Mouse (Mus musculus) gastrocnemius, postnatal 25 days (tissue): Measurements from ENCODE around the gene Tmem132e. TPM values are rescaled to one million over a fixed set of nuclear protein-coding genes. Genes with fewer than 3 reads are reported as not detected.

Experiments used
- DNase-seq: peaks from one replicate; pipeline ENCODE4 v3.0.0; 2022
- long read RNA-seq, 2 experiments: library from polyadenylated mRNA; stranded (forward); transcript quantifications; one replicate each; pipeline ENCODE4 v2.0.0; 2021
- total RNA-seq, 2 experiments: library from RNA; stranded (reverse); gene quantifications; 1 replicate in 1 of 2; 2 replicates in 1 of 2; pipeline ENCODE4 v1.2.3; 2021

The Tmem132e gene
- under 1 TPM; 0.13 to 0.15 TPM for total RNA-seq
- long read RNA-seq, experiment 1 = 0 reads
- long read RNA-seq, experiment 2 = 0 reads

DNA sequence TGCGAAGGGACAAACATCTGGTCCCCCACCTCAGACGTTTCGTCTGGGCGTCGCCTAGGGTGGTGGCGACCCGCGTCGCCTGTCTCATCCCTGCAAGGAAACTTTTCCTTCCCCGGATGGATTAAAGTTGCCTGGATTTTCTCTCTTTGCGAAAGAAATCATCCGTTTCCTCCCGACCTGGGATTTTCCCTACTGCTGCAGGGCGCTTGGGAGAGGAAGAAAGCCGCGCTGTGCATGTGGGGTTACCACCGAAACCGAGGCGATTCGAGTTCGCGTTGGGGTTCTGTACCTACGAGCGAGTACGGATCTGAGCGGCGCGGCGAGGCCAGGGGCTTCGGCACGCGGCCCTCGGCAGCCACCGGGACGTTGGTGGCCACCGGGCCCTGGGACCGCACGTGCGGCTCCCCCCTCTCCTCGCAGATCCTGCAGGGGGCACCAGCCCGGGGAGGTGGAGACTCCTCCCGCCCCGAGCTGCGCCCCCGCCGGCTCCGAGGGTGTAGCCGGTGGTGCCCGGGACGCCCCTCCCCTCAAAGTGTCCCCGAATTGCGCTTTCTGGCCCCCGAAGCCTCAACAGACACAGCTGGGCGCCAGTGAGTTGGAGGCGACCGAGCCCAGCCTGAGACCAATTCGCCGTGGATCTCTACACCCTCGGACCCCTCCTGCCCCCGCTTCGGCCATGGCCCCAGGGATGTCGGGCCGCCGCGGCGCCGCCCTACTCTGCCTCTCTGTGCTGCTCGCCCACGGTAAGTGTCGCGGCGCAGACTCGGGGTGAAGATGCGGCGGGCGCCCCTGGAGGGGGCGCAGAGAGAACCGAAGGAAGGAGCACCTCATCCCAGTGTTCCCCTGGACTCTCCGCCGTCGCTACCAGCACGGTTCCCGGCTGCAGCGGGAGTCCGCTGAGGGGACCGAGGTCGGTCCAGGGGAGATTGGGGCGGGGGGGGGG, at the start of gene Tmem132e:
TSS of gene Tmem132e (plus strand) at position 530 of the 943 bp plus-strand sequence.
- DNase-seq = no peak

DNA sequence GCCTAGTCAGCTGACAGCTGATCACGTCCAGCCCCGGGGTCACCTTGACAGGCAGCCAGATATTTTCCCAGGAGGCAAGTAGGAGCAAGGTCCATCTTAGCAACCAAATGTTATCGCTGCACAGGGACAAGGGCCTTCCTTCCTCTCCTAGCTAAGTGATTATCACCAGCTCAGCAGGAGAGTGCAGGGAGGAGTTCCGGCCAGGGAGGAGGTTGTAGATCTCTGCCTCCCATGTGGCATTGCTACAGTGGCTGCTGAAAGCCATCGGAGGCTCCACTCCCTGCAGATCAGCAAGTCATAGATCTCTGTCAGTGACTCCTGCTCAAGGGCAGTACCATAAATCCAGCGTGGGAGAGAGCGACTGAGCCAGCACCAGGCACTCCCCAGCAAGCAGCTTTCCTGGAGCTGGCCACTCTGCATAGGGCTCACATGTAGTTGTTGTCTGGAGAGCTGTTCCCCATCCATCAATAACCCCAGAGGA, 48.7 kb upstream of the Tmem132e start:
- no peak for DNase-seq

DNA sequence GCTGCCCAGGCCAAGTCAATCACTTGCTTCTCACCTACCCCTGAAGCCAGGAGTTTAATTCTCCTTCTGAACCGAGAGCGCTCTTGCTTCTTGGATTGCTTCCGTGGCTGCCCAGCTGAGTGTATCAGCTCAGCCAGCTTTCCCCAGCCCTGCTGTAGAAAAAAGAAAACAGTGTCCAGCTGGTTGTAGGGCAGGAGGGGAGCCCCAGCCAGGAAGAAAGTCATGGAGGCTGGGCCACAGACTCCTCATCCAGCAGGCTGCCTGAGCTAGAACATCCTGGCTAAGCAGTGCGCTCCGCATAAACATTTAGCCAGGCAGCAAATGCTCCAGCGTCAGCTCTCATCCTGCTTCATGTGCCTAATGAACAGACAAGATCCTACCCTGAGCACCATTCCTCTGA, 48.3 kb upstream of the Tmem132e start:
- no peak for DNase-seq

DNA sequence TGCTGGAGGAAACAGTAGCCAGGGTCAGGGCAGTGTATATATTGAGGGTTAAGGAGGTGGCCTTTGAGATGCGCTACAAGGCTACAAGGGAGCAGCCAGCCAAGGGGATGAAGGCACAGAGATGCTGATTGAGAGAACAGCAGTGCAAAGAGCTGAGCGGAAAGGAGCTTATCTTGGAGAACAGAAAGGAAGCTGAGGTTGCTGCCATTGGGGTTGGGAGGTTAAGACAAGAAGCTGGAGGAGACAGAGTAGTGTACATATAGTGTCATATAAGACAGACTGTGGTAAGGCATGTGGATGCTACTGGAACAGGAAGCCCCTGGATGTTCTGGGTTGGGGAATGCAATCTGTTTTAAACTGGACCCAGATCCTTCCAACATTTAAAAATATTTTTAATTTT, 47.8 kb upstream of the Tmem132e start:
- DNase-seq = no peak

DNA sequence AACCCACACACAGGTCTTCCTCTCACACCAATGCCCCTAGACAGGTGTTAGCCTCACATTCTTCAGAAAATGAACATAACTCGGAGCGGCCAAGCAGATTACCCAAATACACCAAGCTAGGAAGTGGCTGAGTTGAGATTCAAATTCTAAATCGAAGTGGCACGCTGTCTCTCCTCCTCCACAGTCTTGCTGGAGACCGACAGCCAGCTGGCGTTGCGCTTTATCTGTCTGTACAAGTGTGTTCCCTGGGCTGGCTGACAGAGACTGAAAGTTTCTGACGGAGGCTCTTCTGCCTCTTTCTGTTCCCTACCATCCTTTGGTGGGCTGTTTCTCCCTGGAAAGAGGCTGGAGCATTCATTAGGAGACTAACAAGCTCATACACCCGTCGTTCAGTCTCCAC, 37.7 kb upstream of the Tmem132e start:
- DNase-seq = no peak

DNA sequence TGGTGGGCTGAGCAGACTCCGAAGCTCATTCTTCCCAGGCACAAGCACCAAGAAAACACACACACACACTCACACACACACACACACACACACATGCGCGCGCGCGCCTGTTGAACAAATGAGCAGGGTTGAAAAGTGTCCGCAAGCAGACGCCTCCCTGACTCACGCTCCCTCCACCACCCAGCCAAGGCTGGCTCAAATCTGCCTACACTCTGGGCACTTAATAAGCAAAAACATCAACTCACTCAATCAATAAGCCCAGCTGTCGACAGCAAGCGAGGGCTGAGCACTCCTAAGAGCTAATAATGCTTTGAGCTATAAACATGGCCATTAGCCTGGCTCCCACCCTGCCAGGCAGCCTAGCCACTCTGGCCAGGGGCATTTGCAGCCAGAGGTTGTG, 18.5 kb upstream of the Tmem132e start:
- no peak for DNase-seq

DNA sequence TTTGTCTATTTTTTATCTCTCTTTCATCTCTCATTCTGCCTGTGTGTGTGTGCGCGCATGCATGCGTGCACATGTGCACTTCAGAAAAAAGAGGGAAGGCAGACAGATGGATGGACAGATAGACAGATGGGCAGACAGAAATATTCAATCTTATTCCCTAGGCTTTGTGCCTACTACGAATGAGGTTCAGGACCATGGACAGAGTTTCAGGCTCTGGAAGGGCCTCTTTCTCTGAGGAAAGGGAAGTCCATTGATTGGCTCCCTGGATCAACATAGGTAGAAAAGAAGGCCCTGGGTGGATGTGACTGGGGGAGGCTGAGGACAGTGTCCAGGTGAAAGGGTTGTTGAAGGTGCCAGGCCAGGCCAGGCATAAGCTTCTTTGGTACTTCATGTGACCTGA, 17.1 kb upstream of the Tmem132e start:
- DNase-seq = no peak

DNA sequence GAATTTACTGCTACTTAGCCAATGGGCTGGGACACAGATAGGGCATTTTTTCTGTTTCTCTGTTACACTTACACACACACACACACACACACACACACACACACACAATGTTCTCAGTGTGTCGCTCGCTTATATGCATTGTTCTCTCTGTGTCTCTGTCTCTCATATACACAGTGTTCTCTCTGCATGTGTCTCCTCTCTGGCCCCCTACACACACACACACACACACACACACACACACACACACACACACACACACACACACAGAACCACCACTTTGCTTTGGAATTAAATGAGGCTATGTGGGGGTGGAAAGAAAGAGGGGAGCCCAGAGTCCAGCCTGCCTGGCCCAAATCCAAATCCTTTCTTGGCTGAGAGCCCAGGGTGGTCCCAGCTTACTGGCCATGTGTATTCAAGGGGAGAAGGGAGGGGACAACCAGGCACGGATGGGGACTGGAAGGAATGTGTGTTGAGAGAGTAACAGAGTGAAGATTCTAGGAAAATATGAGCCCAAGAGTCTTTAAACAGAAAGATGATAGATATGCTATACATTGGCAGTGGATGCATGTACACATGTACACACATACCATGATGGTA, 8.0 kb upstream of the Tmem132e start:
- no peak for DNase-seq

DNA sequence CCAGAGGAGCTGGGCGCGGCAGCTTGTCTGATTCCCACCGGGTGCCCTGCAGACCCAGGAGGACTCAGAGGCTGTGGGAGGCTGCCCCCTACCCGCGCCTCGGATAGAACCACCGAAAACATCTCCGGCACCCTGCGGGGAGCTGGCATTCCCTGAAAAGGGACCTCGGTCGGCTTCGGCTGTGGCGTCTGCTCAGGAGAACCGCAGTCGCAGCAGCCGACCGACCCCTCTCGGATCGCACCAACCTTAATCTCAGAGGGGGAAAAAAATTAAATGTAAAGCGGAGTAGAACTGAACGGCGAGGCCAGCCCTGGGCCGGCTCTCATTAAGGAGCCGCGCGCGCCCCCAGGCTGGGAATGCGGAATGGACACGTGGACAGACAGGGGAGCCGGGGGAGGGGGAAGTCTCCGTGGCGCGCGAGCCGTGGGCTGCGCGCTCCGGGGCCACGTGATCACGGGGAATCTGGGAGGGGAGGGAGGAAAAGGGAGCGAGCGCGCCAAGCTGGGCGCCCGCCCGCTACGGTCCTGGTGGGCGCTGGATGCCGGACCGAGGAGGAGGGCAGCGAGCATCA, 1.6 kb upstream of the Tmem132e start:
- DNase-seq = no peak

DNA sequence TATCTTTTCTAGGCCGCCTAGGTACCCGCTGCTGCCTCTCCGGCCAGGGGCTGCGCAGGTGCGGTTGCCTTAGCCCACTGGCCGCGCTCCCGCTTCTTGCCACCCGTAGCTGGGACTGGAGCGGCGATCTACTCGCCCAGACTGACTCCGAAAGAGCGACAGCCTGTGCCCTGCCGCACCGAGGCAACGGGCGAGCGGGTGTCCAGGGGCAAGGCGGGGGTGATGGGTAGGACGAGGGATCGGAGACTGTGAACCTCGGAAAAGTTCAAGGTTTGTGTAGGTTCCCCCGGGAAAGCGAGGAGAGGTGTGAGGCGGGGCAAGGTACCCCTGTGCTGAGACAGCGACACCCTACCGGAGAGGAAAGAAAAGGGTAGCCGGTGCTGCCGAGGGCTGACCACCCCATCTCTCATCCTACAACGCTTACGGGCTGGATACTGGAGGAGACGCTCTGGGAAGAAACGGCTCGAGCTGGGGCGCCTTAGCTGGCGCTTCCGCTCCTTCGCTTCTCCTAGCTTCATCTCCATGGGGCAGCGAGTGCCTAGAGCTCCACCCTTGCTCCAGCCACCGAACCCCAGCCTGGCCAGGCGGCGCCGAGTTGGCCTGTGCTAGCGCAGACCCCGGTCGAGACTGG, 874 bp upstream of the Tmem132e start:
- DNase-seq = no peak

DNA sequence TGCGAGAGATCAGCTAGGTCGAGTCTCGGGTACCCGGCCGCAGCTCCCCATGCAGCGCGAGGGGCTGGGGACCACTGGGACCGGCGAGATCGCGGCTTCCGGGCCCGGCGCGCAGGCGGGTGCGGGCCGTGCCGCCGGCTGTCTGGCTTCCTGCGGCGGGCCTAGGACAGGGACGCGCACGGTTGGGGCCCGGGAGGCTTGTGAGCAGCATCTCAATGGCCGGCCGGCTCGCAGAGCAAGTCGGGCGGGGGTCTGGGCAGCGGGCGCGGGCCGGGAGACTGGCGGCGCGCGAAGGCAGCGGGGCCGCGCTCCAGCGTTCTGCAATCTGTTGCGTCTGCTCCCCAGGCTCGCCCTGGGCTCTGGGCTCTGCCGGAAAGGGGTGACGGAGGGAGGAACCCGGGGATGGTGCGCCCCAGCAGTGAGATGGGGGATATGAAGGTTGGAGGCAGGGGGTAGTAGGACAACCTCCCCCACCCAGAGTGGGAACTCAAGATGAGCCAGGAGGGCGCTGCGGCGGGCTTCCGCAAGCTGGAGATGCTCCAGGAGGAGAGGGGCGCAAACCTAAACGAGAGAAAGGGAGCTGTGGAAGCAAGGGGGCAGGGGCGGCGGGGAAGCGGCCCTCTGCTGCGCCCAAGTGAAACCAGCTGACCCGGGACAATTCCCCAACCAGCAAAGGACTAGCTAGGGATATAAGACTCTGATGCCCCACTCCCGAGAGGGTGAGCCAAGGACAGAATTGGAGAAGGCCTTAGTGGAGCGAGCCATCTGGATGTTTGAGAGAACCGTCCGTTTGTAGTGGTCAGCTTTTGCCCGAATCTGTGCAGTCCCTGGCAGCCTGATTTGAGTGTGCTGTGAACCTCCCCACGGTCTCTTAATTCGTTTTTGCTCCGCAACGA, 944 bp downstream of the Tmem132e start:
- no peak for DNase-seq

DNA sequence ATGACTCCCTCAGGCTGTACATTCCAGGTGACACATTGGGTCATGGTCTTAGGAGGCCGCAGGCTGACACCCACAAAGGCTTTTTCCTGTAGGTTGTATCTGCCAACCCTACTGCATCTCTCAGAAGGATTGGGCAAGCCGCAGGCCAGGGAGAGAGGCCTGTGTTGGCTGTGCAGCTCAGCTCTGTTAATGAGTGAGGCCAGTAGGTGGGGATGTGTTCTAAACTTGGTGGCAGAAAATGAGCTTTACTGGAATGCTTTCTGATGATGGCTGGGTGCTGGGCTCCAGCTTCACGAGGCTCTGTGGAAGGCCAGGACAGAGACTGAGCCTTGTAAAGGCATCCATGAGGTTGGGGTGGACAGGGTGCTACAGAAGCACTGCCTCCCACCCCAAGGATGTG, 3.6 kb downstream of the Tmem132e start:
- no peak for DNase-seq

DNA sequence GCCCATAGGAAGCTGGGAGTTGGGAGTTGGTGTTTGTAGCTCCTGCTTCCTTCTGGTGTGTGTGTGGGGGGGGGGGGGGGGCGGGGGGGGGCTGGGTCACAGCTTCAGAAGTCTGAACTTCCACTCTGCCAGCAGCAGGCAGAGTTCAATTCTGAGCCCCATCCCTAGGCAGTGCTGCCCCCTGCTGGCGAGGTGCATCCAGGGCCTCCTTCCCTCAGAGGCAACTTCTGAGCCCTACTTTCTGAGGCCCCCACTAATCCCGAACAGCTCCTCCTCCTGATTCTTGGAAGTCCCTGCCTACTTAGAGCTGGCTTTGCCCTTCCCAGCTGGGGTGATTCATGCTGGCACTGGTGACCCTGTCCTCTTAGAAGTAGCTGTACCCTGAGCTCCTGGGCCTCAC, 10.9 kb downstream of the Tmem132e start:
- DNase-seq = no peak

DNA sequence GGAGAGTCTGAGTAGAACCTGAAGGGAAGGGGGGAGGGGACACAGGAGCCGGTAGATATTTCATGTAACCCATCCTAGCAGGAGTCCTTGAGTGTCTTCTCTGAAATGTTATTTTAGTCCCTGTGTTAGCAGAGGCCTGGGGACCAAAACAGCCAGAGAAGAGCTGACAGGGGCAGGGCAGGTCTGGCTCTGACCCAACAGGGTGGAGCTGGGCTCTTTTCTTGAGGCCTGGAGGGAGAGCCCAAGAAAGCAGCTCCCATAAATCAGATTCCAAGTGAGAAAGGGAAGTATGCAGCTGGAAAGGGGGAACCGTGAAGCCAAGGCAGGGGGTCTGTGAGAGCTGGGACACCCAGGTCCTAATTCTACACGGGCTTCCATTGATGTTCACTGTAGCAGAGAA, 16.9 kb downstream of the Tmem132e start:
- DNase-seq = no peak

DNA sequence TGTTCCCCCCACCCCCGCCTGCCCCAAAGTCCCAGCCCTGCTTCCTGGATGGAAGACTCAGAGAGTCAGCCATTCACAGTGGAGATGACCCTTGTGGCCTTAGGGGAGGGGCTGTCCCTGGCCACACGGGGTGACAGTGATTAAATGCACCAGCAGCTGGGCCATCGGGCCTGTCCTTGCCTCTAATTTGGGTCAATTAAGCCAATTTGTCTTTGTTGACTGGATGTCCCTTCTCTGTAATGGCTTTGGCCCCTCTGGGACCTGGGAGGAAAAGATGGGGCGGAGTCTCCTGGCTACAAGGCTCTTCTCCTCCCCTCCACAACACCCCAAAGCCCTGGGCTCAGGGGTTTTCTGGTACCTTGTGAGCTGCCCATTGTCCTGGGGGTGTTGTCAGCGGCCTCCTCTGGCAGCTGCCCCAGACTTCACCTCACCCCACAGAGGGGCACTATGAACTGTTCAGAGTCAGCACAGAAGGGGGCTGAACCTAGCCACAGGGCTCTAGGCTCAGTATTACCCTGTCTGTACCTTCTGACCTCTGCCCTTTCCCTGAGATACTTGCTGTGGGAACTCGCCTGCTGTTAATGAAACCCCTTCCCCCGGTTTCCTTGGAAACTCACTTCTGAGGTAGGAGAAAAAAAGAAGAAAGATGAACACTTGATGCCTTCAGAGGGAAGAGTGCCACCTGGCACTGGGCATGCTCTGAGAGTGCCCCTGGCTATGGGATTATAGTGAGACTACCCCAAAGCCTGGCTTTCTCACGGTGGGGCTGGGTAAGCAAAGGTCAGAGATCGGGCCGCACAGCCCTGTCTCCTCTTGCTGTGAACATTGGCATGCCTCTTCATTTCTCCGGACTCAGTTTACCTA, 17.9 kb downstream of the Tmem132e start:
- DNase-seq = no peak

DNA sequence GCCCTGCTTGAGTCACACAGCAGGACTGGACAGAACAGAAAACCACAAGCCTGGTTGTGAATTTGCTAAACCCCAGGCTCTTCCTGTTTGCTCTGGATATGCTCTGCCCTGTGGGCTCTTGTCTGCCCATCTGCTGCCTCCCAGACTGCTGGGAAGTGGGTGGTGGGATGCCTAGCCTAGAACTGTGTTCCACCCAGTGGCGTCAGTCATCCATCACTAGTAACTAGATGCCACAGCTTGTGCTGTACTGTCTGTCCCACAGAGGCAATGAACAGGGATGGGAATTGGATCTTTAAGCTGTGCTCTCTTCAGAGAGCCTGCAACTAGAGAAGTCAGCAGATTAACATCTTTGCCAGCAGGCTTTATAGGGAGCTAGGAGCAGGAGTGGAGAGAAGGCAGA, 23.8 kb downstream of the Tmem132e start:
- DNase-seq = no peak

DNA sequence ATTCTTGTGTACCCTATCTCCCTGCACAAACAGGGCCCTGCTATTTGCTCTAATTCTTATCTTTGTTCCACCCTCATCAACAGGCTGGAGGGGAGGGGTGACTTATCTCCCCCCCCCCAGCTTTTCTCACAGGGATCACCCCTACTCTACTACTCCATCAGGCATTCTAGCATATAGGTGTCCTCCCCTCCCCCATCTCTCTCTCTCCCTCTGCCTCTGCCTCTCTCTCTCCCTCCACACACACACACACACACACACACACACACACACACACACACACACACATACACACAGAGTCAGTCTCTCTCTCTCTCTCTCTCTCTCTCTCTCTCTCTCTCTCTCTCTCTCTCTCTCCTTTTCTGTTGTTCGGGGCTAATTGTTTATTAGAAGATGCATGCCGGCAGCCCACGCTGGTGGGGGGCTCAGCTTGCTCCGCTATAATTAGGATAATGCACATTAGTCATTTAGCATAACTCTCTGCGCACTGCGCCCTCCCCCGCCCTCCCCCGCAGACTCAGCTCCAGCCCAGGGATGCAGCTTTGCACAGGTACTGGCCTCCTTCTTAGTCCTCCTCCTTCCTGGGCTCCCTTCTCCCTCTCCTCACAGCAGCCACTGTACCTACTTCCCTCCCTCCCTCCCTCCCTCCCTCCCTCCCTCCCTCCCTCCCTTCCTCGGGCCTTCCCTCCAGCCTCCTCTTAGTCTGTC, 29.8 kb downstream of the Tmem132e start:
- DNase-seq = no peak

DNA sequence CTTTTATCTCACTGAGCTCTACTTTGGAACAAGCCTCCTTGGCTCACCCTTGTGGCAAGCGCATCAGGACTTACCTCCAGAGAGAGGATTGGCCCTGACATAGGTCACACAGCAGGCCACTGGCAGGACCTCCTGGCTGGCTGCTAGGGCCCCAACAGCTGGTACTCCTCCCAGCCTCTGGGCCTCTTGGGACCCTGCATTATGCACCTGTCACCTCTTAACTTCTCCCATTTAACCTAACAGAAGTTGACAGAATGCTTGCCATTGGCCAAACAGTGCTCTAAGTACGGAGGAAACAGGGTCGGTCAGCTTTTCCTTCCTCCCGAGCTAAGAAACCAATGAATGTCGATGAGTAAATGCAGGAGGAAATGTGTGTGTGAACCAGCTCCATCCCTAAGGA, 33.2 kb downstream of the Tmem132e start:
- DNase-seq = no peak

DNA sequence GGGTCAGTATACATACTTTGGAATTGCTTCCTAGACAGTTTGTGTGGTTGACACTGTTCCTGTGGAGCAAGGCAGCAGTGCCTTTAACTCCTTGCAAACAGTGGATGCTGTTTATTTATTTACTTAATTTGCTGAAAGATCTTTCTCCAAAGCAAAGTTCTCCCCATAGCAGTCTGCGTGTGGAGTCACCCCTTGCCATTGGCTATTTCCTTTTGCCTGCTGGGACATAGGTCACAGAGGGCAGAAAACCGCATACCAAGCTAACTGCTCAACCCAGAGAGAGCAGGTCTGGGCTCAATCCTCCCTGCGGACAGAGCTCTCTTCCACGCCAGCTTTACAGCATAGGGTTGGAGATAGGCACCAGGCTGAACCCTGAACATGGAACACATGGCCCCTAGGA, 34.8 kb downstream of the Tmem132e start:
- no peak for DNase-seq

DNA sequence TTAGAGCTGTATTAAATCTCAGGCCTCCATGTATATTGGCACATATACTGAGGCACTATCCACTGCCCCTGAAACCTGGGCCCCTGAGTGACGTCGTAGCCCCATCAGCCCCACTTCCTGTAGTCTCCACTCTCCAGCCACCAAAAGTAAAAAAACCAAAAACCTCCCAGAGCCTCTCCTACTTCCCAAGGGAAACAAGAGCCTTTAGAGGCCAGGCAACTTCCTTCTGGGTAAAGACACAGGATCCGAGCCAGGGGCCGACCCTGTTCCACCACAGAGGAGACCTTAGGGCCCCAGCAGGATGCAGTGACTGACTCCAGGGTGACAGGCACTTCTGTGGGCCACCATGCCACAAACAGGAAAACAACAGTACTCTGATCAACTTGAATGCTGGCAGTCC, 40.1 kb downstream of the Tmem132e start:
- DNase-seq = no peak
